Mouse (Mus musculus) urinary bladder, postnatal 14 days (tissue): ENCODE measurements at regions not wholly inside any gene's neighbourhood (a gene's known extent, or its start where the extent isn't known, plus 50 kb on each side); places are given as distances from the start of the nearest gene placed in this dataset.

Experiments
- DNase-seq: peaks from one replicate; pipeline ENCODE4 v3.0.0; 2021; ENCODE audit warnings: low spot score

DNA sequence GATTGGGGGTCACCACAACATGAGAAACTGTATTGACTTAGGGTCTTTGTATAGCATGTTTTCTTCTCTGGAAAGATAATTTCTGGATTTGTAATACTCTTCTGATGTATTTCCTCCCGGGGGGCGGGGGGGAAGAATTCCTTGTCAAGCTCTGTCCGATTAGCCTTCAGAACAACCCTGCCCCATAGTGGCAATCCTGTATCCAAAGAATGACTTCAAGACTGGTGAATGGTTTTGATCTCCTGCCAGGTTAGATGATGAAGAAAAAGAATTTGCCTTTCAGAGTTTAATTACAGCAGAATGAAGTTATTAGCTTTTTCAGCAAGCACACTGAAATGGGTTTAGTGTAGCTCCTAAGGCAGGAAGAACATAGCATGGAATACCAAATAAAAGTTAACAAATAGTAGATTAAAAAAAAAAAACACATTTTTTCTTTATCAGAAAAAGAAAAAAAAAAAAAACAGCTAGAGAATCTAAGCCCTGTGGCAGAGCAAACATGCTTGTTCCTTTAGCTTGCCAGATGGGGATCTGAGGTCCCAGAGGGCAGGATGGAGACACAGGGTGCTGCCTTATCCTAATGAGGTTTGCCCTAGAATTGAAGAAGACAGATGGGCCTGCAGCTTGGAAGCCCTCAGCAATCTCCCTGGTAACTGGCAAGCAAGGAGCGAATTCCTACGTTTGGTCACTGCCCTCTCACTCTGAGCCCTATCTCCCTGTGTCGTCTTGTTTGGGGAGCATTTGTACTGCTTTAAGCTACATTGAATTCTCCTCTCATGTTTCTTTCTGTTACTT, 280.9 kb upstream of the Gm9972 start:
- no peak for DNase-seq

DNA sequence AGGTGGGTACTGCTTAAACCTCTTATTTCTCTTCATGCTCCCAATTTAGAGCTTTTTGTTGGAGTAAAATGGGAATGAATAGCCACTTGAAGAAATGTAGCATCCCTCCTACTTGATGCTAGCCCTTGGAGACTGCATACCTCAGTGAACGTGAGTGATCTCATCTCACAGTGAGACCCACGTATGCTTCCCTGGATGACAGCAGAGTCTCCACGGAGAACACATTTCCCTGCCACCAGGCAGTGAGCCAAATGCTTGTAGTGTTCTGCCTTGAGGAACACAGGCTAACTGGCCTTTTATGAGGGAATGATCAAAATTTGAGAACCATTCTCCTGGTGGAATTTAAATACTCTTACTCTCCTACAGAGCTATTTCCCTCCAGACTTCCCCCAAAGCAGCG, 280.1 kb upstream of the Gm9972 start:
- no peak for DNase-seq

DNA sequence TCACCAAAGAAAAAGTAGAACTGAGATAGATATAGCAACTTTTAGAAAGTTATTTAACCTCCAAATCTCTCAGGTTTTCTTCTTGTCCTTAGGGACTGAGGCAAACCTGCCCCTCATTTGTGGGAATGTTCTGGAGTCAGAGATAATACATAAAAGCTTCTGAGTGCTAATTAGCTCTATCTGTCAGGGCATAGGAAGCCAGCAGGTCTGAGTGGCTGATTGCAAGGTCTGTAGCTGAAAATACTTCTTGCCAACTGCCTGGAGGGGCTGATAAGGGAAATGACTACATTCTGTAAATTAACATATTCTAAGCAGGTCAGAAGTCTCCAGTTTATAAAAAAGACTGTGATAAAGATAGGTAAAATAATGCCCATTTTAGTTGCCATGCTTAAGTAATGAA, 270.3 kb upstream of the Gm9972 start:
- no peak for DNase-seq

DNA sequence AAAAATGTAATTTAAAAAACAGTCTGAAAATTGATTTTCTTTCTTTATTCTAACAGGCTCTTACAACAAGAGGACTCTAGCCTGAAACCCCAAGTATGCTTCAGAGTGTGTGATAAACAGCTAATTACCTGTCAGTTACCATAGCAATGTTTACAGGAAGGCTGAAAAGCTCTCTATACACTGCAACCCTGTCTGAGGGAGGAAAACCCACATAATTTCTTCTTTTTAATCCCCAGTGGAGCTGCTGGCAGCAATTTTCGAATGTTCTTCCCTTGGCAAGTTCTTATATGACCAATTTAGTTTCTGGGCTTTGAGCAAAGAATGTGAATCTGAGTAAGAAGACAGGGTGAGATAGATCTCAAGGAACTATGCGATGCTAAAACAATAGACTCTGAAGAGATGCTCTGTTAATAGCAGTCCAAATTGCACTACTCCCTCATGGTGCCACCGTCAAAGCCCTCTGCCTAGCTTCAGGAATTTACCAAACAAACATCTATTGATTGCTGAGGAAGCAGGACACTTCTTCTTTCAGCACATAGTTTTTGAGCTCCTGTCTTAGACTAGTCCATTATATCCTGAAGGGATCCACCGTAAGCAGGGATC, 260.4 kb upstream of the Gm9972 start:
- no peak for DNase-seq

DNA sequence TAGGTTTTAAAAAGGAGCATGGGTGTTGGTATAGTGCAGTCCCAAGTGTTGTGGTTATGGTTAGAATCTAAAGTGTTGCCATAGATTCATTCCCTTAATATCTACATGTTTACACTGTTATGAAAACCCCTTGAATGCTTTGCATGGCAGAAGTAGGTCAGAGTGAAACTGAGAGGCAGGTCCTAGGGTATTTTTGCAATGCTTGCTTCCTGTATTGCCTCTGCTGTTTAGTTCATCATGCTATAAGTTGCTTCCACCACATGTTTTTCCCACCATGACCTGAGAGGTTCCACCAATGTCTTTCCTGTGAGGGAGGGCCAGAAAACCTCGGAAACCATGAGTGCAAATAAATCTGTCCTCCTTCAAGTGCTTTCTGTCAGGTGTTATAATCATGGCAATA, 224.1 kb upstream of the Gm9972 start:
- DNase-seq = no peak

DNA sequence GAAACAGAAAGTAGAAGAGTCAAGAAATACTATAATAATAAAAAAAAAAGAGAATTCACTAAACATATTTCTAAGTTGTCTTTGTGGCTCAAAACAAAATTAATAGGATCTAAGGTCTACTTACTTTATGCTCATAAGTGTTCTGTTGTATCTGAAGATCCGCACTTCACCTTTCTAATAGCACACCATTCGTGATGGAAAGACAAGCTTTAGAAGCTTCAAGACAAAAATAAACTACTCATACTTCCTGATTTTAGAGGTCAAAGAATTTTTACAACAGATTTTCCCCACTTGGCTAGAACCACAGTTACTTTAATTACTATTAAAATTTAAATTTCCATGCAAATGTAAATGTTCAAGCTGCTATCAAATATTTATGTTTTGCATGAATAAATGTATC, 219.8 kb upstream of the Gm9972 start:
- no peak for DNase-seq

DNA sequence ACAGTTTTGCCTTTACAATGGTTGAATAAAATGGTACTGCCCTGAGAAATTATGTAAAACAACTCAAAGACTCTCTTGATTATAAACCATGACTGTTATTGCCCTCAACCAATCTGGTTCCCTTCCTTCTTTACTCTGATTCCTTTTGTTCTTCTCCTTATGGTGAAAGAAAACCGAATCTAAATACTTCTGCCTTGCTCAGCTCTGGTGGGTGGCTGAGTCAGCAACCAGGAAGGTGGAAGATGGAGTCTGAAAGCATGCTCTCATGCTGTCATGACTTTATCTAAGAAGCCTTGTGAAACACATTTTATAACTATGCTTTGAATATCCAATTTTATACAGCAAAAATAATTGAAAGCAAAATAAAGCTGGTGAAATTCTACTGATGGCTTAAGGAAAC, 212.7 kb upstream of the Gm9972 start:
- DNase-seq = no peak

DNA sequence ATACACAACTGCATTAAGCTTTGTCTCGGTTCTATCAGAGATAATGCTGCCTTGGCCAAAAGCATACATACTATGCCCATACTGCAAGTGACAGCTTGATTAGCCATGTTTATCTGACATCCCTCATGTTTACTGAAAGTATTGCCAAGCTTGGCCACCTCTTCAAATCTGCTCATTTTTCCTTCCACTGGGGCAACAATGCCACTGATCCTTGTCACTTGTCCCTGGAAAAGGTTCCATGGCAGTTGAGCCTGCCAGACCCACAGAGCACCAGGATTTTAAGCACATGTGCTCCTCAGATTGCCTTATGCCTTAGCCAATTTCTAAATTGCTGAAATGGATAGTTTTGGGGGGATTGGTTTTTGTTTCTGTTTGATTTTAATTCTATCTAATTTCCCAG, 189.8 kb upstream of the Gm9972 start:
- DNase-seq = no peak

DNA sequence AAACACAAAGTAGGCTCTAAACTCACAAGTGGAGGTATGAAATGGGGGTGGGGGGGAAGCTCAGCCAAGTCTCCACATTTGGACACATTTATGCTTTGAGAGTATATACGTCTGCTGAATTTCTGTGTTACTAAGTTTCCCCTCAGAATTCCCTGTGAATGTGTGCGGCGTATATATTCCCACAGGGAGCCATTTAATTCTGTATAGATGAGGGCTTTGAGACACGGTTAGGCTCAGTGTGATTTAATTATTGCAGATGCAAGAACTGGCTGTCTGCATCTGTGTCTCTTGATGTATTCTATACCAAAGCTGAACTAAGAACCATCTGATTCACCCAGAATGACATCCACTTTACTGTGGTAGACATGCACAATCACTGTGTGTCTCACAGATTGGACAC, 181.1 kb upstream of the Gm9972 start:
- DNase-seq = no peak

DNA sequence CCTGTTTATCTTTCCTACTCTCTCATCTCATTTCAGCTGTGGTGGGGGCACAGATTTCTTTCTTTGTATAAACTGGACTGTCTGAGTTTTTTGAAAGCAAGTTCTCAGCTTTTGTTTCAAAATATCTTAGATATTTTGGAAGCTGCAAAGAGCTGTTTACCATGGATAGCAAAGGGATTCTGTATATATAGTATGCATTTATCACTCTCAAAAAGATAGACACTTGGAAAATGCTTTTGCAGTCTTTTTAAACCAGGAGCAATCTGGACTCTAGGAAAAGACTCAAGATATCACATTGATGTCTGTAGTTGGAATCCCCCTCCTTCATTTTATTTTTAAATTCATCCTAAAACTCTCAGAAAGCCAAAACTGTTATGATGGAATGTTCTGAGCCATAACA, 177.9 kb upstream of the Gm9972 start:
- DNase-seq = no peak

DNA sequence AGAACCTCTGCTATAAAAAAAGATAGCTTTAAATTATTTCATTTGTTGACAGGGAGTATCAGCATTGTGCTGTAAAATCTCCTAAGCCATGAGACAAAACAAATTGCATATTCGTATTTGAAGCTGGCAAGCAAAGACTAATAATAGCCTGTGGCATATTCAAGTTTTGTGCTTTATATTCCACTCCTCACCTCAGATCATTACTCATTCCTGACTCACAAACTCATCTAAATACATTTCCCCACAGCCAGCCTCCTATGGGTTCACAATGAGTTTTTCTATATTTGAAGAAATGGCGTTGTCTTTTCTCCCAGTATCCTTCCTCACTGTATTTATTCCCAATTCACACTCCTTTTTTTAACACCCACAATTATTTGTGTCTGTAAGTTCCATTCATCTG, 161.5 kb upstream of the Gm9972 start:
- no peak for DNase-seq

DNA sequence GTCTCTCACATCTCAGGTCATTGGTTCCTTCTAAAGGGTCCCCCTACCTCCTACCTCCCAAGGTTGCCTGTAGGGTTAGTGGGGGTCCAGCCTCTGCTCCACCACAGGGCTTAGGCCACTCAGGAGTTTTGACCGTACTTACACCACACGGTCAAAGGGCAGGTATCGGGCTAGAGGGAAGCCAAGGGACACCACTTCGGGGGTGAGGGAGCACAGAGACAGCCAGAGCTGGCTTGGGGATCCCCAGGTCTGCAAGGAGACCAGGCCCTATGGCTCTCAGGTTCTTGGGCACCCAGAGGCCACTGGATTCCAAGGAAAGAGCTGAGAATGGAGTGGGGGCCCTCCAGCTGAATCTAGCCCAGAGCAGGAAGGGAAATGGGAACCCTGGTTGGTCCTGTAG, 135.5 kb upstream of the Gm9972 start:
- no peak for DNase-seq

DNA sequence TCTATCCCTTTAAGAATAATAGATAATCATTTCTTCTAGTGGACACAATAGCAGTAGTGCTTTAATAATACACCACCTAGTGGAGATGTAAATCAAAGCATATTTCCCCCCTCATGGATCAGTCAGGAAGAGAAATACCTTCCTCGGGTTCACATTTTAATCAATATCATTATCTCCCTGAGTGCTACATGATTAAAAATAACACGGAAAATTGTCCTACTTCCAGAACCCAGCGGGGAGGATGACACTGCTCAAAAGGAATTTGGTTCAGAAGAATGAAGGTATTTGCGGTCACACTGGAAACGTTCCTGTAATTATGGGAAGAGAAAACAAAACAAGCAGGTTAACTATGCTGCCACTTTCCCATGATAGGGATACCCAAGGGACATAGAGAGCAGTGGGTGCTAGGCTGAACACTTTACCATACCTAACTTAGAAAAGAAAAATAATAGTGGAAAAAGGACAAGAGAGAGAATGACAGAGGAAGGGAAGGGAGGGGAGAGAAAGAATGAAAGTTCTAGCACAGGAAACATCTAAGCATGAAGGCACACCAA, 132.0 kb upstream of the Gm9972 start:
- no peak for DNase-seq

DNA sequence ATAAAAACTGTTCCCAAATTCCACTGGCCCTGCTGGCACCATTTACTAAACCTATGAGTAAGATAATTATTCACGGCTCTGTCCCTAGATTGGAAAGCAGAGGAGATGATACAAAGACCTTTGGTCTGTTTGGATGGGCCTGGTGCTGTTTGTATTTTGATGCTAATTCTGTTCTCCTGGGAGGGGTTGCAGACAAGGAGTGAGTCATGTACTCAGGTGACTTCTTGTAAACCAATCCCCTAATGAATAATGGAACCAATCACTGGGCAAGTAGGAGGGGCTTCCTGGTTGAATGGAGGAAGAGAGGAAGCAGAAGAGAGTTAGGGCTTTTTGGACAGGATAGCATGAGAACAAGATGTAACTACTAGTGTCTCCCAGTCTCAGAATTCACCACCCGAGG, 130.0 kb upstream of the Gm9972 start:
- DNase-seq = no peak

DNA sequence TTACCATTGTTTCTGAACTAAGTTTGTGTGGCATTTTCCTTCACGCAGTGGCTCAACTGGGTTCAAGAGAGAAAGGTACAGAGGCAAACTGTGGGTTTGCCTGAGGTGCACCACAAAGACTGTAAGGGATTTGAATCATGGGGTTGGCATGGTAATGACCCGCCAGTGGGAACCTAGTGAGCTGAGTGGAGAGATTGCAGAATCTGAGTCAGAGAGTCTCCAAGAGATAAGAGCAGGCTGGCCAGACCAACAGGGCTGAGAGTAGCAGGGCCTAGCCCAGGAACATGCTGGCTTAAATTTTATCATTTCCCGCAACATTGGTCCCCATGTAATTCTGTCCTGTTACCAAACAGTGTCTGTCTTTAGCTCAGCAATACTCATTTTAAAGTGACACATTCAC, 129.5 kb upstream of the Gm9972 start:
- DNase-seq = no peak

DNA sequence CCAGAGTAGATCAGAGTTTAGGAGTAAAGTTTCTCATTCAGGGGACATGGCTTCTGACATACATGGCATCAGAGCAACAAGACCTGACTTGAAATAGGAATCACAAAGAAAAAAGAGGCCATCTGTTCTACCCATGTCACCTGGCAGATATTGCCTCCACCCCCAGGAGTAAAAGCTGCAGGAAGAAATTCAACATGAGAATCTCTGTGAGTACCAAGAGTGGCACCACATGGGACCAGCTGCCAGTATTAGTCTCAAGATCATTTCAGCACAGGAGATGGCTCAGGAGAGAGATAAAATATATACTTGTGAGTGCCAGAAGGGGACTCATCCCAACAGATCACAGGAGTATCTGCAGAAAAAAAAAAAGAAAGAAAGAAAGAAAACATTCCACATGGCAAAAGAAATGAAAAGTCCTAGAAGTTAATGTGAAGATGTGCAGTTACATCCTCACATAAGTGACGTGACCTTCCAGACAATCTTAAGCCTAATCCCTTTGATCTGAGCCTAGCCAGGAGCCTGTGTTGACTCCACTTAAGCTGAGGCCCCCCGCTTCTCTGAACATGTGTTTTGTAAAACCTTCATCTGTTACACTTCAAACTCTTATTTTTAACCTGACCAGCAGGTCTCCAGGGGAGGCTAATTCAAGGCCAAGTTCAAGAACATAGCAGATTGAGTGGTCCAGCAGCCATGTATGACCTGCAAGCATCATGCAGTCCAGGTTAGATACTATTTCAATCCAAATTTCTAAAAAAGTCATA, 118.9 kb upstream of the Gm9972 start:
- DNase-seq = no peak

DNA sequence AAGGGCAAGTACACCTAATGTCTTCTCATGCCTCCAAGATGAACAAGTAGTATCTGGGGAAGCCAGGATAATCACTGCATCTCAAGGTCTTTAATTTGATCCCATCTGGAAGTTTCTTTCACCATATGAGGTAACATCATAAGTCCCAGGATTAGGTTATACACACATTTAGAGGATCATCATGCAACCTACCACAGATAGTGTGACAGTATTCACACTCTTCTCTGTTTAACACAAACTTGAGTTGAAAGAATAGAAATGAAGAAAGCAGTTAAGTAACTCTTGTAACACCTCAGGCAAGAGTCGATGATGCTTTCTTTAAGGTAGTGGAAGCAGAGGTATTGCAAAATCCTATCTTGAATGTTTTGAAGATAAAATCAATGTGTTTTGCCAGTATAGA, 116.3 kb upstream of the Gm9972 start:
- DNase-seq = no peak

DNA sequence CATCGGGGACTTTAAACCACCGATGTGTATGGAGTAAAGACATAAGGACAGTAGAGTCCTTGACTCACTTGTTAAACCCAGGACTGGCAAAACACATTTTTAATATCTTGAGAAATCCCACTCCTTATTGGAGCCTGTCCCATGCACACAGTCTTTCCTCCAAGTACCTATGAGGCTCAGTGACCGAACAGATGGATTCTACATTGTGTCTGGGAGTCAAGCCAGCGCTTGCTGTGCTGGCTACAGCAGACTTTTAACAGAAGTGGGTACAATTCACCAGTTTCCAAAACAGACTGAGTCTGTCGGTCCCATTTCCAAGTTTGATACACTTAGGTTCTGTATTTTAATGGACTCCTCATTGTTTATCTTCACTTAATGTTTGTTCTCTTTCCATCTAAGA, 108.4 kb upstream of the Gm9972 start:
- DNase-seq = no peak

DNA sequence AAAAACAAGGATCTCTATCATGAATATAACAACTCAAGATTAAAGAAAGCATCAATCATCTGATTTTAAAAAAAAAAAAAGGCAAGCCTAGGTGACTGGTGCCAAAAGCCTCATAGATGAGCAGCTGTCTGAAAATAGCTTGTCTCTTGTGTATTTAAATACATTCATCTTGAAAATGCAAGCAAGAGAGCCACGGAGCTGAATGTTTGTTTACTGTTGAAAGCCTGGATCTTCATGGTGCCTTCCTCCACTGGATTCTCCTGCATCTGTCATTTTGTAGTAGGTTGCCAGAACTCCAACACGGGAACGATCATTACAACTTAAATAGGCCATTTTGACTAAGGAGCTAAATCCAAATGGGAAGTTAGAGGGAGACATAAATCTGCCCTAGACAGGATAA, 106.6 kb upstream of the Gm9972 start:
- no peak for DNase-seq

DNA sequence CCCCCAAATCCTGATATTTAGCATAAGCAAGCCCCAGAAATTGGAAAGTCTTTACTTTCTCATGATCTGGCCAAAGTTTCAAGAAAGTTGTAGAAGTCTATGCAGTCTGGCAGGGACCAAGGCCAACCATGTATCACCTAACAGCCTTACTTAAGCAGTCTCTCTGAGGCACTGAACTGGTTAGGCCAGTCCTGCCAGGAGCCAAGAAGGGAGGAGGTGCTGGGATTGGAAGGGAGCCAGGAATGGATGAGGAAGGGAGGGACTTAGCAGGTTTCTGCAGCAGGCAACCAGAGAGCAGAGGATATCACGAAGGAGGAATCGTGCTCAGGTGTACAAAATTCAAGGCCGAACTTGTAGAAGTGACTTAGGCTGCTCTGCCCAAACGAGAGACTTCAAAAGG, 96.3 kb upstream of the Gm9972 start:
- peak; percentile 89 for DNase-seq

DNA sequence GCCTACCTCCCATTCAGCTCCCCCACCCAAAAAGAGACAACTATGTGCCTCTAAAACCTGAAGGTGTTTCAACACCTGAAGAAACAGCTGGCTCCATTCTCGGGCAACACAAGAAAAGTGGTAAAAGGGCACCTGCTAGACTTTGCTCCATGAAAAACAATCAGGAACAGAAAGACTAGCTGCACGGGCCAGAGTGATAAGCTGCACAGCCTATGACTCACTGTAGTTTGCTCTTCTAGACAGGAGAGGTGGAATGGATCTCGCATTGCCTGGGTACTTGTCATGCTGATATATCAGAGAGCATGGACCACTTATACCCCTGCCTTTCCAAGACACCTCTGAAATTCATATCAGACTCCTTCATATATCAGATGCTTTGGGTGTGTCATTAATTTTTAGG, 94.0 kb upstream of the Gm9972 start:
- peak; percentile 20 for DNase-seq

DNA sequence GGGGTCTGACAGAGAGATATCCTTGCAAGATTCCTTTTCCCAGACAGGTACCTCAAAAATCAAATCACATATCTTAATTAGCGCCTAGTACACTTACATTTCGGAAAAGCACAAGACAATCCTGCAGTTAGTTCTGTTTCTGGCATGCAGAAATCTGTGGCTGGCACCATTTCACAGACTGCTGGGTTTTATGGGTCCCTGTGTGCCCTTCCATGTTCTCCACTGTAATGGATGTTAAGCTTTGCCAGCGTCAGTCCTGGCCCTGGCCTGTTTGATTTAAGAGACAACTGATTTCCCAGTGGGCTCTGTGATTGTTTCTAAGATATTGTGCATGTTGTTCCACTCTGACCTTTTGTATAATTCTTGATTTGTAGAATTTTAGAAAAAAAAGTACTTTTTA, 93.3 kb upstream of the Gm9972 start:
- no peak for DNase-seq

DNA sequence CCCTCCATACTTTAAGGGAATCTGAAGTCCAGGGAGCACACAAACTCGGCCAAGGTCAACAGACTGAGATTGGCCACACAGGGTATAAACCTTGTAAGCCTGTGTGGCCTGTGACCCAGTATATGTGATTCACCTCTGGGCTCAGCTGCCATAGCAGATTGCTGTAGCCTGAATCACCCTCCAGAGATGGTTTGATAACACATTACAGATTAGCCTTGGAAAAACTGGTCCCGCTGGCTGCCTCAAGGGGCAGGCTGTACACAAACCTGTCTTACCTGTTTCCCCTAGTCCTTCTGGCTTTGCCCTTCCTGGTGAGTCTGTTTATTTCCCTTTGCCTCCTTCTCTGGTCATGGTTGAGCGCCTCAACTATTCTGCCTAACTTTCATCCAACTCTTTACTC, 91.0 kb upstream of the Gm9972 start:
- DNase-seq = peak; percentile 85
